Mouse (Mus musculus): Measurements from ENCODE around the gene Krt14. TPM values are rescaled to one million over a fixed set of nuclear protein-coding genes. Genes with fewer than 3 reads are reported as not detected.

Gene Krt14
- polyA plus RNA-seq, 1 experiment from 2014 or later = 0.28 TPM

- no peak for ATAC-seq
- Histone ChIP-seq H3K36me3 (ENCODE audit: control insufficient read depth, insufficient read depth, low read length) (no peaks in the 10 kb centered on the region), H3K4me3 (ENCODE audit: low read depth, low read length) (no peak overlapping the region), H3K9me3 (replicated peaks; ENCODE audit: control insufficient read depth, low read length, poor library complexity, severe bottlenecking) (no peaks in the 10 kb centered on the region), H3K4me1 (ENCODE audit: control insufficient read depth, insufficient read depth, low read length) (no peaks in the 10 kb centered on the region), H3K4me2 (ENCODE audit: low read length) (no peak overlapping the region), H3K27me3 (ENCODE audit: control insufficient read depth, insufficient read depth, low read depth, low read length) (no peaks in the 10 kb centered on the region), H3K9ac (ENCODE audit: low read depth, low read length) (no peak overlapping the region), H3K27ac (ENCODE audit: low read length) (no peak overlapping the region)
- WGBS = 21% methylated on average over 6 of the region's 6 CpGs
Observed at GRCm38 (mm10) chr11:100203448-100203847, 3.9 kb downstream of the Krt14 start.

GRCm38 (mm10) chr11:100202906-100203305 is 4.4 kb downstream of the Krt14 start:
- WGBS = 83% methylated on average over 4 of the region's 4 CpGs
- Histone ChIP-seq H3K4me1 (ENCODE audit: control insufficient read depth, insufficient read depth, low read length) (no peaks in the 10 kb centered on the region), H3K9me3 (replicated peaks; ENCODE audit: control insufficient read depth, low read length, poor library complexity, severe bottlenecking) (no peaks in the 10 kb centered on the region), H3K4me3 (ENCODE audit: low read depth, low read length) (no peak overlapping the region), H3K27me3 (ENCODE audit: control insufficient read depth, insufficient read depth, low read depth, low read length) (no peaks in the 10 kb centered on the region), H3K27ac (ENCODE audit: low read length) (no peak overlapping the region), H3K9ac (ENCODE audit: low read depth, low read length) (no peak overlapping the region), H3K4me2 (ENCODE audit: low read length) (no peak overlapping the region), H3K36me3 (ENCODE audit: control insufficient read depth, insufficient read depth, low read length) (no peaks in the 10 kb centered on the region)
- ATAC-seq = no peak

GRCm38 (mm10) chr11:100200104-100200820 is 7.1 kb downstream of the Krt14 start:
- Histone ChIP-seq H3K27me3 (ENCODE audit: control insufficient read depth, insufficient read depth, low read depth, low read length) (no peaks in the 10 kb centered on the region), H3K4me3 (ENCODE audit: low read depth, low read length) (no peak overlapping the region), H3K36me3 (ENCODE audit: control insufficient read depth, insufficient read depth, low read length) (no peaks in the 10 kb centered on the region), H3K9ac (ENCODE audit: low read depth, low read length) (no peak overlapping the region), H3K9me3 (replicated peaks; ENCODE audit: control insufficient read depth, low read length, poor library complexity, severe bottlenecking) (no peaks in the 10 kb centered on the region), H3K27ac (ENCODE audit: low read length) (no peak overlapping the region), H3K4me2 (ENCODE audit: low read length) (no peak overlapping the region), H3K4me1 (ENCODE audit: control insufficient read depth, insufficient read depth, low read length) (no peaks in the 10 kb centered on the region)
- ATAC-seq = no peak
- 44% methylated on average over 8 of the region's 8 CpGs for WGBS

- no peaks in the 10 kb centered on the region for H3K4me1 ChIP-seq (ENCODE audit: control insufficient read depth, insufficient read depth, low read length)
- no peaks in the 10 kb centered on the region for H3K27me3 ChIP-seq (ENCODE audit: control insufficient read depth, insufficient read depth, low read depth, low read length)
- no peak overlapping the region for H3K4me3 ChIP-seq (ENCODE audit: low read depth, low read length)
- no peaks in the 10 kb centered on the region for H3K36me3 ChIP-seq (ENCODE audit: control insufficient read depth, insufficient read depth, low read length)
- no peak overlapping the region for H3K27ac ChIP-seq (ENCODE audit: low read length)
- no peak overlapping the region for H3K9ac ChIP-seq (ENCODE audit: low read depth, low read length)
- ATAC-seq = no peak
- H3K4me2 ChIP-seq (ENCODE audit: low read length) = no peak overlapping the region
- H3K9me3 ChIP-seq (replicated peaks; ENCODE audit: control insufficient read depth, low read length, poor library complexity, severe bottlenecking) = no peaks in the 10 kb centered on the region
- 79% methylated on average over 4 of the region's 4 CpGs for WGBS
Observed at GRCm38 (mm10) chr11:100198666-100199065, 8.7 kb downstream of the Krt14 start.

GRCm38 (mm10) chr11:100192992-100193391 is 14.4 kb downstream of the Krt14 start, which contains the start of gene Krt9:
Gene Krt9, minus strand, starts transcription at chr11:100193246.
- Histone ChIP-seq H3K4me2 (ENCODE audit: low read length) (no peak within 1 kb of the TSS), H3K4me3 (ENCODE audit: low read depth, low read length) (no peak within 1 kb of the TSS), H3K9ac (ENCODE audit: low read depth, low read length) (no peak within 1 kb of the TSS), H3K4me1 (ENCODE audit: control insufficient read depth, insufficient read depth, low read length) (no peaks in the 10 kb centered on the region), H3K27me3 (ENCODE audit: control insufficient read depth, insufficient read depth, low read depth, low read length) (no peaks in the 10 kb centered on the region), H3K27ac (ENCODE audit: low read length) (no peak within 1 kb of the TSS), H3K9me3 (replicated peaks; ENCODE audit: control insufficient read depth, low read length, poor library complexity, severe bottlenecking) (no peaks in the 10 kb centered on the region), H3K36me3 (ENCODE audit: control insufficient read depth, insufficient read depth, low read length) (no peaks in the 10 kb centered on the region)
- ATAC-seq = no peak
- 65% methylated on average over 9 of the region's 9 CpGs for WGBS

- H3K4me3 ChIP-seq (ENCODE audit: low read depth, low read length) = no peak overlapping the region
- ATAC-seq = no peak
- H3K36me3 ChIP-seq (ENCODE audit: control insufficient read depth, insufficient read depth, low read length) = no peaks in the 10 kb centered on the region
- no peak overlapping the region for H3K27ac ChIP-seq (ENCODE audit: low read length)
- H3K9ac ChIP-seq (ENCODE audit: low read depth, low read length) = no peak overlapping the region
- no peaks in the 10 kb centered on the region for H3K9me3 ChIP-seq (replicated peaks; ENCODE audit: control insufficient read depth, low read length, poor library complexity, severe bottlenecking)
- H3K4me2 ChIP-seq (ENCODE audit: low read length) = no peak overlapping the region
- WGBS = 88% methylated on average over 3 of the region's 3 CpGs
- no peaks in the 10 kb centered on the region for H3K27me3 ChIP-seq (ENCODE audit: control insufficient read depth, insufficient read depth, low read depth, low read length)
- no peaks in the 10 kb centered on the region for H3K4me1 ChIP-seq (ENCODE audit: control insufficient read depth, insufficient read depth, low read length)
Observed at GRCm38 (mm10) chr11:100191820-100192219, 15.5 kb downstream of the Krt14 start.

- no peak overlapping the region for H3K4me2 ChIP-seq (ENCODE audit: low read length)
- no peak overlapping the region for H3K9ac ChIP-seq (ENCODE audit: low read depth, low read length)
- WGBS = 91% methylated on average over 8 of the region's 8 CpGs
- H3K4me1 ChIP-seq (ENCODE audit: control insufficient read depth, insufficient read depth, low read length) = no peaks in the 10 kb centered on the region
- no peak overlapping the region for H3K27ac ChIP-seq (ENCODE audit: low read length)
- no peak overlapping the region for H3K4me3 ChIP-seq (ENCODE audit: low read depth, low read length)
- H3K36me3 ChIP-seq (ENCODE audit: control insufficient read depth, insufficient read depth, low read length) = no peaks in the 10 kb centered on the region
- no peaks in the 10 kb centered on the region for H3K9me3 ChIP-seq (replicated peaks; ENCODE audit: control insufficient read depth, low read length, poor library complexity, severe bottlenecking)
- ATAC-seq = no peak
- no peaks in the 10 kb centered on the region for H3K27me3 ChIP-seq (ENCODE audit: control insufficient read depth, insufficient read depth, low read depth, low read length)
Observed at GRCm38 (mm10) chr11:100186736-100187135, 20.6 kb downstream of the Krt14 start.

- H3K4me2 ChIP-seq (ENCODE audit: low read length) = no peak overlapping the region
- no peak overlapping the region for H3K9ac ChIP-seq (ENCODE audit: low read depth, low read length)
- no peak overlapping the region for H3K27ac ChIP-seq (ENCODE audit: low read length)
- H3K4me3 ChIP-seq (ENCODE audit: low read depth, low read length) = no peak overlapping the region
- H3K27me3 ChIP-seq (ENCODE audit: control insufficient read depth, insufficient read depth, low read depth, low read length) = no peaks in the 10 kb centered on the region
- no peak for ATAC-seq
- H3K4me1 ChIP-seq (ENCODE audit: control insufficient read depth, insufficient read depth, low read length) = no peaks in the 10 kb centered on the region
- 78% methylated on average over 7 of the region's 7 CpGs for WGBS
- no peaks in the 10 kb centered on the region for H3K36me3 ChIP-seq (ENCODE audit: control insufficient read depth, insufficient read depth, low read length)
- no peaks in the 10 kb centered on the region for H3K9me3 ChIP-seq (replicated peaks; ENCODE audit: control insufficient read depth, low read length, poor library complexity, severe bottlenecking)
Observed at GRCm38 (mm10) chr11:100181725-100182124, 25.6 kb downstream of the Krt14 start.

- no peaks in the 10 kb centered on the region for H3K36me3 ChIP-seq (ENCODE audit: control insufficient read depth, insufficient read depth, low read length)
- H3K4me2 ChIP-seq (ENCODE audit: low read length) = no peak overlapping the region
- no peaks in the 10 kb centered on the region for H3K9me3 ChIP-seq (replicated peaks; ENCODE audit: control insufficient read depth, low read length, poor library complexity, severe bottlenecking)
- no peak overlapping the region for H3K9ac ChIP-seq (ENCODE audit: low read depth, low read length)
- WGBS = 92% methylated on average over 3 of the region's 3 CpGs
- no peak overlapping the region for H3K4me3 ChIP-seq (ENCODE audit: low read depth, low read length)
- no peak for ATAC-seq
- no peaks in the 10 kb centered on the region for H3K4me1 ChIP-seq (ENCODE audit: control insufficient read depth, insufficient read depth, low read length)
- no peak overlapping the region for H3K27ac ChIP-seq (ENCODE audit: low read length)
- no peaks in the 10 kb centered on the region for H3K27me3 ChIP-seq (ENCODE audit: control insufficient read depth, insufficient read depth, low read depth, low read length)
Observed at GRCm38 (mm10) chr11:100179260-100179659, 28.1 kb downstream of the Krt14 start.
